Mouse (Mus musculus): ENCODE data around the gene Mief1.

Gene Mief1

DNA sequence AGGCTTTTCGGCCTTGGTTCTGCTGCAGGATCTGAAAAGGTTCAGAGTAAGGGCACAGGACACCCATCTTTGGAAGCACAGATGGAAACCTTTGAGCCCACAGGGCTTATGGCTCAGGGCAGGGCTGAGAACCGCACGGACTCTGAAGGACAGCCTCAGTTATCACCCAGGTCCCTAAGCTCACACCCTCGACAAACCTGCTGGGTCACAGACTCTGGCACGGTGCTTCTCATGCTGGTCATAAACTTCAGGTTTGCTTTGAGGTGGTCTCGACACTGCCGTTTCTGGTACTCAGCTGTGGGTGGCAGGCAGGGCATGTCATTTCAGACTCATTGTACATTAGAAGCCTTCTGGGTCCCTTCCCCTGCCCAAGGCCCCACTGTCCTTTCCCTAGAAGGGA lies 27.3 kb downstream of the Mief1 start:
- DNase-seq (ENCODE audit: extremely low read depth, low read depth, low spot score) = no peak

DNA sequence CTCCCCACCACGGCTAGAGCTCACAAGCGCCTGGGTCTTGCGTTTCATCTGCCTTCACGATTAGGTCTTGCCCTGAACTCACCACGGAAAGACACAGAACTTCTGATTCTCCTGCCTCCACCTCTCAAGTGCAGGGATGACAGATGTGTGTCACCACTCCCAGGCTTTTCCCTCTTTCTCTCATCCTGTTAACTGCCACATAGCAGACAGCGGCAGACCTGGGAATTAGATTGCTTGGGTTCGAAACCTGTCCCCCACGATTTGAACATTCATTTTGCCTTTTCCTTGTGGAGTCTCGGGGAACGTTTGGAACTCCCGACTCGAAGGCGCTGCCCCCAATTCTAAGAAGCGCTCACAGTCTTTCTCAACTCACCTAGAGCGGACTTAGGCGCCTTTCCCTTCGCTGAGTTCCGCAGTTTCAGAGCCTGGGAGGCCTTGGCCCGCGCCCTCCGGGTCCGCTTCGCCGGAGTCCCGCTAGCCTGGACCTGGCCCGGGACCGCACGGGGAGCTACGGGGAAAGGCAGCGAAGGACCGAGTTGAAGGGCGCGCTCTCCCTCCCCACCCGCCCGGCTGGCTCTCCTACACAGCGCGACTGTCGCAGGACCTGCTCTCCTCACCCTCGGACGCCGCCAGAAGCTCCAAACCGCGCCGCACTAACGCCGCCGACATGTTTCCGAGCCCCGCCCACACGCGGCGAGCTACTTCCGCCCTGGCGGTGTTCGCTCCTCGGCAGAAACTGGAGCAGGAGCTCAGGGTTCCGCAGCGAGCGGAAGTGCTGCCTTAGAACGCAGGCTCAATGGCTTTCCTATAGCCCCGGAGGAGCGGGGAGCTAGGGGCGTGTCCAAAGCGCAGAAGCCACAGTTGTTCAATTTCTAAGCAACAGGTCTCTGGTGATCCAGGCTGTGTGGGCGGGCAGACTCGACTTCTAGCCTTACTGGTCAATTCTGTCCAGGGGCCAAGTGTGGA lies 30.1 kb downstream of the Mief1 start, which contains the start of gene Rps19bp1:
Gene Rps19bp1 (minus strand): TSS at position 706 of the 966 bp plus-strand sequence.
- no peak for DNase-seq (ENCODE audit: extremely low read depth, low read depth, low spot score)

DNA sequence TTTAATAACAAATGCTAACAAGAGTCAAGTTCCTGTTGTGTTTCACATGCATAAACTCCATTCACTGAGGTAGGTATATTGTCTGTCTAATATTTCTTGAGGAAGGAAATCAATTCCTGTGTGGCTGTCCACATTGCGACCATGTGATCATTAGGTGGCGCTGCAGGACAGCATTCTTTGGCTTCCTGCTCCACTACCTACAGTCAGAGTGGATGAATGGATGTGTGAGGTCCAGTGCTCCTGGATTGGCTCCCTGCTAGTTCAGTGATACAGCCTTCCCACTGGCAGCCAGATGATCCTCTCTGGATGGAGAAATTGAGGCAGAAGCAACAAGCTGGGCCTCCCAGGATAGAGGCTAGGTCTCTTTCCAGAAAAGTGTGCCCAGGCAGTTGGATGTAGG lies 32.5 kb downstream of the Mief1 start:
- no peak for DNase-seq (ENCODE audit: extremely low read depth, low read depth, low spot score)

DNA sequence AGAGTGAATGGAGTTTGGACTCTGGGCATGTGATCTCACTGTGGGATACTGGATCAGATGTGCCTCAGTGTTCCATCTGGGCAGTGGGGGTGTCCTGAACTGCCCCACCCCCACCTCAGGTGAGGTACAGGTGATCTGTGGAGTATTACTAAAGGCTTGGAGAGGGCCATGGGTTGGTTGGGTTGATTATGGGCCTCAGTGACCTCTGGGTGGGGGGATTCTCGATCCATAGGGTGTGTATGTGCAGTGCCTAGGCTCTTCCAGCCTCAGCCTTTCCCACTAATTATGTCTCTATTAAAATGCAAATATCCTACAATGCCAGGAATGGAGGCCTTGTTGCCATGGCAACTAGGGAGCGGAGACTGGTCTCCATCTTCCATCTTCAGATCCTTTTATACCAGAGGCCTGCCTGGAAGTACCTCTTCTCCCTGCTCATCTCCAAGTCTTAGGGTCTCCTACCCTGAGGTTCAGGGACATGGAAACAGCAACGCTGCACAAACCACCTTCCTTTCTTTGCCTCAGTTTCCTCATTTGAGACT lies 38.1 kb downstream of the Mief1 start:
- no peak for DNase-seq (ENCODE audit: extremely low read depth, low read depth, low spot score)

DNA sequence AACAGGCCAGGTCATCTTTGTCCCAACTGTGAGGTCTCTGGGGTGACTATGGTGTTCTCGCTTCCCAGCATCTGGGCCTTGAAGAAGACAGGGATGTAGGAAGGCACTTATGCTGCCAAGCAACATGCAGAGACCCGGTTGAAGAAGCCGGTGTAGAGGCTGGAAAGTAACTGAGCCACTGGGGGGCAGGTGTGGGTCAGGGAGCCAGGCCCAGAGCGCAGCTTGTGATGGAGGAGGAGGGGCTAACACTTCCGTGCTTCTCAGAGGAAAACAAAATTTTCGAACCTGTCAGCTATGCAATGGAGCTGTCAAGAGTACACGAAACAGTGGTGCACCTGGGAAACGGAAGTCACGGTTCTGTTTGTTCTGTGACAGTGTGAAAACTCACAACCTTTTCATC lies 43.3 kb downstream of the Mief1 start:
- DNase-seq (ENCODE audit: extremely low read depth, low read depth, low spot score) = no peak

DNA sequence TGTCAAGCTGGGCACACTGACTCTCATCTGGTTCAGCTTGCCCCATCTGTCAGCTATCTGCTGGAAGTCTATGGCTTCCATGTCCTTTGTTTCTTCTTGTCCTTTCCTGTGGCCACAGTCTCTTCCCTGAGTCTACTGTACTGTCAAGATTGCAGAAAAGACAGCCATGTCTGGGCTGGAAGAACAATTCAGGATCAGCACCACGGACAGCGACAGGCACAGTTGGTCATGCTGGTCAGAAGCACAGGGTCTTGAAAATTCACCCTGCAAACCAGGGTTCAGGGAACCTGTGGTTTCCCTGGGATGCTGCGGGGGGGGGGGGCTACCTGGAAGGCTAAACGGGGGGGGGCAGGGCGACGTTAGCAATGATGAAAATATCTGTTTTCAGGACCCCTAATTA lies 43.8 kb downstream of the Mief1 start:
- no peak for DNase-seq (ENCODE audit: extremely low read depth, low read depth, low spot score)

DNA sequence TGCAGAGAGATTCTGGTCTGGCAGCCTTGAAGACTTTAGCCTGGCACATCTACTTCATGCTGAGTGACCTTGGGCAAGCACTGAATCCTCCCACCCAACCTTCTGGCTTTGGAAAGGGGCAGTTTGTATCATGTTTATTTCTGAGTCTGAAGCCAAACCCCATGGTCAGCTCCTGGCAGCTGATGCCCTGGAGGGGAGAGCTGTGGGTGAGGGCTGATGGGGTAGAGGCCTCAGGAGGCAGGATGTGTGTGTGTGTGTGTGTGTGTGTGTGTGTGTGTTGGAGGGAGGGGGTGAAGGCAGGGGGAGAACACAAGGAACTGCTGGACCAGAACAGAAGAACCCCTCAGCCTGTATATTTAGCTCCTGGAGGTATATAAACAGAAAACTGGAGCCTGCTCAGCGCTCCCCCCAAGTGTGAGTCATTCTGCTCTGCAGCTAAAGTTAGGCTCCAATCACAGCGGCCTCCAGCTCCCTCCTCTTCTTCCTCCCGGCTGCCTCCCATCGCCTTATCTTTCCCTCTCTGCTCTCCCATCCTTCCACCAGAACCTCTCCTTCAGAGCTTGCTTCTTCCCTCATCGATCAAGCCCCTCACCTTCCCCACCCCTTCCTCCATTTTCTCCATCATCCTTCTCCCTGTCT lies 44.4 kb downstream of the Mief1 start:
- no peak for DNase-seq (ENCODE audit: extremely low read depth, low read depth, low spot score)

DNA sequence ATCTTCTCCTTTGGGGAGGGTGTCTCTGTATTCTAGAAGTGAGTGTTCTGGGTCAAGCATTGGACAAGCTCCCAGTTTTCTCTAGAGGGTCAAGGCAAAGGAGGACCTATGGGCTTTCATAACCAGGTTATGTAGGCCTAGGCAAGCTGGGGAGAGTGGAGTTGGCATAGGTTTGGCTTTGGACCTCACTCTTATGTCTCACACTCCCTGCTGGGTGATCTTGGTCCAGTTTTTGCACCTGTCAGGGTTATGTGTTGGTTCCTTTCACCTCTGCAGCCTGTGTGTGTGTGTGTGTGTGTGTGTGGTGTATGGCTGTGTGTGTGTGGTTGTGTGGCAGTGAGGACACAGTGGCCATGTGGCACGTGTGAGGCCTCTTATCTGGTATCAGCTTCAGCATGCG lies 45.2 kb downstream of the Mief1 start:
- DNase-seq (ENCODE audit: extremely low read depth, low read depth, low spot score) = no peak

DNA sequence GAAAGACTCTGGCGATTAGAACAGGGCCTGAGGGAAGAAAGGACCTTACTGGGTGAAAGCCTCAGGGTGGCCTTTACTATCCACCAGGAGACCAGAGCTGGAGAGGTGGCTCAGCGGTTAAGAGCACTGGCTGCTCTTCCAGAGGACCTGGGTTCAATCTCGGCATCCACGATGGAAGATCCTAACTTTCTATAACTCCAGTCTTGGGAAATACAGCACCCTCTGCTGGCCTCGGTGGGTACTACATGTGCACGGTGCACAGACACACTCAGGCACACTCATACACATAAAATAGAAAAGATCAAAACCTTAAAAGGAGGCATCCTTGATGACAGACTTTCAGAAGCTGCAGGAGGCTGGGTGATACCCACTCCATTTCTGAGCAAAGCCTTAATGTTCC lies 46.8 kb downstream of the Mief1 start:
- DNase-seq (ENCODE audit: extremely low read depth, low read depth, low spot score) = no peak

DNA sequence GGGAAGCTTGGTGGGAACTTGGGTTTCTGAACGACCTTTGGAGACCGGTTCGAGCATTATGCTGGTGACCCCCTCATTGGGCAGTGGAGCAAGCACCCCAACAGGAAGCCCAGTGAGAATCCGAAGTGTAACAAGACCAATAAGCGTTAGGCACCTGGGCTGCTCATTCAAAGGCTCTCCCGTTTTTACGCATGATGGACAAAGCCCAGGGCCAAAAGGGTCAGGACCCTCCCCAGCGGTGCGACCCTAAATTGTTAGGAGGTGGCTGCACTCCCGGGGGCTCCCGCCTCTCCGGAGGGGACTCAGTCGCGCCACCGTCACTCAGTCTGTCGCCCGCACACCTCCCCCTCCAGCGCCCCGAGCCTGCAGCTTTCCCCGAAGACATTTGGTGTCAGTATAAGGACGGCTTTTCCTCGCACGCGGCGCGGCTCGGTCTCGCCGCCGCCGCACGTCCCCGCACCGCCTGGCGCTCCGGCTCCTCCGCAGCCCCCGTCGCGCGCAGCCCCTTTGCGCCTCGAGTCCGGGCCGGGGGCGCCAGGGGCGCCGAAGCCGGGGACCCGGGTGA lies 53.1 kb downstream of the Mief1 start, which contains the start of gene Cacna1i:
Gene Cacna1i (plus strand): TSS at position 388 of the 565 bp plus-strand sequence.
- no peak for DNase-seq (ENCODE audit: extremely low read depth, low read depth, low spot score)

DNA sequence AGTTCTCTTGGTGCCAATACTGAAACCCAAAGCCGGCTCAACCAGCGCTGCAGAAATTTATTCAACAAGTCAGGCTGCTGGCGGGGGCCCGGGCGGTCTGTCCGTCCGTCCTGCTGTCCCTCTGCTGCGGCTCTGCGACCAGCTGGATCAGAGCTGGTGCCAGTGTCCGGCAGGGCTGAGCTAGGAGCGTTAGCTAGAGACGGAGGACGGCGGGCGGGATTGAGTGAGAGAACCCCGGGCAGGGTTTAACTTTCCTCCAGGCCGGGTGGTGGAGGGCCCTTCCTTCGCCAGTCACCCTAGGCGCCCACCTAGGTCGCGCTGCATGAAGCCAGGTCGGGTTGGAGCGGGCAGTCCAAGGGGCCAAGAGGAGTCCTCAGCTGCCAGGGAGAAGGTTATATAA lies 54.2 kb downstream of the Mief1 start:
- DNase-seq (ENCODE audit: extremely low read depth, low read depth, low spot score) = no peak

DNA sequence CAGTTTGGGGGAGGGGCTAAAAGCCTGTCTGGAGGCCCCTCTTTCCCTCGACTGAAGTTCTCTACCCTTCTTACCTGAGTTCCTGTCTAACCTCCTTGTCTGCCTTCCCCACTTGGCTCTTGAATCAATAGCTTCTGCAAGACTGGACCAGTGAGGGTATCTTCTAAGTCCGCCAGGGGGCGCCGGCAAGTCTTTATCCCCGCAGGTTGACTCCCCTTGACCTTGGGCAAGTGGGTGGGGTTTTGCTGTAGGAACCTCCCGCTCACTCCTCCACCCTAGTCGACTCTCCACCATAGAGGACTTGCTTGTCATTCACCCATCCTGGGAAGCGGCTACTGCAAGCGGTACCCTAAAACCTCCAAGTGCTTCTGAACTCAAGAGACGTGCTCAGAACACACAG lies 55.6 kb downstream of the Mief1 start:
- DNase-seq (ENCODE audit: extremely low read depth, low read depth, low spot score) = no peak

DNA sequence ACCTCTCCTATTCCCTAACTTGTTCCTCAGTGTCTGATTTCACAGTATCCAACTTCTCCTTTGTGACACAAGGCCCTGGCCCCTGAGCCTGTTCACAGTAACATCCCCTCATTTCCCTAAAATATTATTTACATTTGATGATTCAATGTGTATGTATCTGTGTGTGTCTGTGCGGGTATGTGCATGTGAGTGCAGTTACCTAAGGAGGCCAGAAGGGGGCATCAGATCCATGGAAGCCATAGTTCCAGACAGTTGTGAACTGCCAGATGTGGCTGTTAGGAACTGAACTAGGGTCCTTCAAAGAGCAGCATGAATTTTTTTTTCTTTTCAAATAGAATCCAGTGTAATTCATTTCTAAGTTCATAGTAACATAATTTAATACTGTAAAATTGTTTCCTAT lies 63.3 kb downstream of the Mief1 start:
- no peak for DNase-seq (ENCODE audit: extremely low read depth, low read depth, low spot score)
